Mouse (Mus musculus) kidney, embryonic 14.5 days (tissue): ENCODE results near the gene Thoc5. TPM values are rescaled to one million over a fixed set of nuclear protein-coding genes. Genes with fewer than 3 reads are reported as not detected.
A peak's percentile ranks its signal among the peaks of the same experiment; 100 is the strongest.

Experiments used
- ATAC-seq: fragments of 200-750 bp; cut with Nextera tagmentation; 2 replicates; pipeline ENCODE4 v1.8.0; 2017; ENCODE audit warnings: moderate number of reproducible peaks, mild to moderate bottlenecking, moderate TSS enrichment, moderate library complexity; ENCODE audit not compliant: low FRiP score, low TSS enrichment
- H3K27ac ChIP-seq: fragments of 300-500 bp; sonication (generic); 2 replicates; pipeline ENCODE4 v1.5.1; 2014; ENCODE audit warnings: low read depth, mild to moderate bottlenecking, low read length, moderate library complexity, mixed read lengths
- H3K27me3 ChIP-seq: fragments of 300-500 bp; sonication (generic); 2 replicates; pipeline ENCODE4 v1.6.1; 2014; ENCODE audit warnings: mild to moderate bottlenecking, low read length; ENCODE audit not compliant: control insufficient read depth, insufficient read depth
- H3K36me3 ChIP-seq: fragments of 300-500 bp; sonication (generic); 2 replicates; pipeline ENCODE4 v1.6.1; 2014; ENCODE audit warnings: low read length, mixed read lengths; ENCODE audit not compliant: control insufficient read depth, insufficient read depth
- H3K4me1 ChIP-seq: fragments of 300-500 bp; sonication (generic); 2 replicates; pipeline ENCODE4 v1.6.1; 2014; ENCODE audit warnings: low read length, mixed read lengths; ENCODE audit not compliant: control insufficient read depth, insufficient read depth
- H3K4me2 ChIP-seq: fragments of 300-500 bp; sonication (generic); replicated peaks from 2 replicates; pipeline ENCODE4 v1.6.1; 2014; ENCODE audit warnings: low read depth, mild to moderate bottlenecking, low read length
- H3K4me3 ChIP-seq: fragments of 300-500 bp; sonication (generic); 2 replicates; pipeline ENCODE4 v1.5.1; 2014; ENCODE audit warnings: mild to moderate bottlenecking, low read length
- H3K9ac ChIP-seq: fragments of 300-500 bp; sonication (generic); 2 replicates; pipeline ENCODE4 v1.6.1; 2014; ENCODE audit warnings: low read depth, mild to moderate bottlenecking, low read length, moderate library complexity
- H3K9me3 ChIP-seq: fragments of 300-500 bp; sonication (generic); 2 replicates; pipeline ENCODE4 v1.6.1; 2016; ENCODE audit warnings: low read length; ENCODE audit not compliant: control insufficient read depth
- WGBS: fragments of 180-500 bp; shearing (Covaris S2); extraction: QIAGEN DNeasy Blood & Tissue Kit; methylation state at CpG from one replicate; pipeline ENCODE4 v1.1.7; 2014; 5-methylcytosine and 5-hydroxymethylcytosine counted together
- polyA plus RNA-seq: library from polyadenylated mRNA; unstranded; fragments of >200 nt; fragmentation: Nextera tagmentation; extraction: Ambion mirVana; gene quantifications from 2 replicates; pipeline ENCODE4 v1.2.1, GENCODE M21; 2014

Gene Thoc5
- polyA plus RNA-seq, 1 experiment from 2014 or later: 47.1 TPM

GRCm38 (mm10) chr11:4963099-4963808 lies 68.1 kb downstream of the Thoc5 start:
- H3K9me3 ChIP-seq: no peaks in the 10 kb centered on the region
- no peak for ATAC-seq
- no peaks in the 10 kb centered on the region for H3K36me3 ChIP-seq
- H3K27me3 ChIP-seq: no peaks in the 10 kb centered on the region
- WGBS: 24% methylated on average over 6 of the region's 6 CpGs
- no peak overlapping the region for H3K4me3 ChIP-seq
- H3K4me1 ChIP-seq: no peaks in the 10 kb centered on the region
- H3K9ac ChIP-seq: no peak overlapping the region
- no peak overlapping the region for H3K27ac ChIP-seq
- H3K4me2 ChIP-seq: no peak overlapping the region

DNA sequence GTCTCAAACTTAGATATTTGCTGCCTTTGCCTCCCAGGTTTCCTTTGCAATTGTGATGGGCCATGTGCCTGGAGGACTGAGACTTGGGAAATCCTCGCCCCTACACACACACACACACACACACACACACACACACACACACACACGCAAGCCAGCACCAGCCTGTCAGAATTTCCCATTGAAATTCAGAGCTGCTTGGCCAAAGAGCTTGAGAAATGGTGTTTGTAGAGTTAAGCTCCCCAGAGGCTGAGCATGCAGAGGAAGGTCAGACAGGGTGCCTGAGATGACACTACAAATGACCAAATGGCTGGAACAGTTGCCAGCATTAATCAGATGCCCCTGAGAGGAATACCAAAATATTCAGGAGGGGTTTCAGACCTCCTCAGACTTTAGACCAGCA lies 71.2 kb downstream of the Thoc5 start:
- H3K36me3 ChIP-seq: no peaks in the 10 kb centered on the region
- no peak overlapping the region for H3K4me3 ChIP-seq
- ATAC-seq: no peak
- H3K9me3 ChIP-seq: no peaks in the 10 kb centered on the region
- H3K27ac ChIP-seq: no peak overlapping the region
- no peak overlapping the region for H3K9ac ChIP-seq
- 62% methylated on average over 2 of the region's 2 CpGs for WGBS
- no peaks in the 10 kb centered on the region for H3K27me3 ChIP-seq
- no peak overlapping the region for H3K4me2 ChIP-seq
- H3K4me1 ChIP-seq: no peaks in the 10 kb centered on the region

- no peaks in the 10 kb centered on the region for H3K36me3 ChIP-seq
- no peak overlapping the region for H3K4me2 ChIP-seq
- H3K4me3 ChIP-seq: no peak overlapping the region
- 59% methylated on average over 5 of the region's 5 CpGs for WGBS
- H3K9ac ChIP-seq: no peak overlapping the region
- no peak for ATAC-seq
- H3K27ac ChIP-seq: no peak overlapping the region
- no peaks in the 10 kb centered on the region for H3K9me3 ChIP-seq
- no peaks in the 10 kb centered on the region for H3K27me3 ChIP-seq
- H3K4me1 ChIP-seq: no peaks in the 10 kb centered on the region
These were observed 71.8 kb downstream of the Thoc5 start for GRCm38 (mm10) chr11:4966888-4967287.

DNA sequence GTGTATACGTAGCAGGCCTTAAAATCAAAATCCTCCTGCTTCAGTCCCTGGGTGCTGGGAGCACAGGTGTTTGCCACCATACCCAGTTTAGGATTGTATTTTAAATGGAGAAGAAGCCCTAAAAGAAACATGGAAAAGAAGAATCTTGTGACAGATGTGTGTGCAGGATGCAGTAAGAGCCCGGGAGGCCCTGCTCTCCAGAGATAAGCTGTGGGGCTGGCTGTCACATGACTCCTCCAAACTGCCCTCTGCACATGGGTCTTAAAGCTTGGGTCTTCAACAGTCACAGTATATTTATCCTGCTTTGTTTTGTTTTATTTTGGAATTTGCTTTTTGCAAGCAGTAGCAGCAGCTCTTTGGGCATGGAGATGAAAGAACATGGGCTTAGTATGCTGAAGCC lies 72.4 kb downstream of the Thoc5 start:
- Histone ChIP-seq H3K4me1 (no peaks in the 10 kb centered on the region), H3K27me3 (no peaks in the 10 kb centered on the region), H3K4me2 (no peak overlapping the region), H3K4me3 (no peak overlapping the region), H3K9ac (no peak overlapping the region), H3K27ac (no peak overlapping the region), H3K9me3 (no peaks in the 10 kb centered on the region), H3K36me3 (no peaks in the 10 kb centered on the region)
- WGBS: 51% methylated on average over 2 of the region's 2 CpGs
- ATAC-seq: no peak

DNA sequence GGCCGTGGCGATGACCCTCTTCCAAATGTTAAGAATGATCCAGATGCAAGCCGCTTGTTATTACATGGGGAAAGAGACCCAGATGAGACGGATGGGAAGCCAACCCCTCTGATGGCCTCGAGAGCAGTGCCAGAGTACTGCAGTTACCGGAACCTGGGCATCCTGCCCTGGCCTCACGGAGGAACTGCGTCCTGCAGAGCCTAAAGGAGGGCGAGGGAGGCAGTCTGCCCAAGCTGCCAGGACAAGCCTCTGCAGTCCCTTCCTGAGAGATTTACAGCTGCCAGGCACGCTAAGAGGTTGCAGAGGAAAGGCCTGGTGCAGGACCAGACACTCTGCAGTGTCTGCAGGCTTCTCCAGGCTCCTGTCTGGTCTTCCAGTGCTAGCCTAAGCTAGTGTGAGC lies 73.3 kb downstream of the Thoc5 start:
- Histone ChIP-seq H3K4me3 (no peak overlapping the region), H3K4me2 (no peak overlapping the region), H3K27me3 (no peaks in the 10 kb centered on the region), H3K9me3 (no peaks in the 10 kb centered on the region), H3K4me1 (no peaks in the 10 kb centered on the region), H3K27ac (no peak overlapping the region), H3K36me3 (no peaks in the 10 kb centered on the region), H3K9ac (no peak overlapping the region)
- no peak for ATAC-seq
- 54% methylated on average over 10 of the region's 10 CpGs for WGBS

DNA sequence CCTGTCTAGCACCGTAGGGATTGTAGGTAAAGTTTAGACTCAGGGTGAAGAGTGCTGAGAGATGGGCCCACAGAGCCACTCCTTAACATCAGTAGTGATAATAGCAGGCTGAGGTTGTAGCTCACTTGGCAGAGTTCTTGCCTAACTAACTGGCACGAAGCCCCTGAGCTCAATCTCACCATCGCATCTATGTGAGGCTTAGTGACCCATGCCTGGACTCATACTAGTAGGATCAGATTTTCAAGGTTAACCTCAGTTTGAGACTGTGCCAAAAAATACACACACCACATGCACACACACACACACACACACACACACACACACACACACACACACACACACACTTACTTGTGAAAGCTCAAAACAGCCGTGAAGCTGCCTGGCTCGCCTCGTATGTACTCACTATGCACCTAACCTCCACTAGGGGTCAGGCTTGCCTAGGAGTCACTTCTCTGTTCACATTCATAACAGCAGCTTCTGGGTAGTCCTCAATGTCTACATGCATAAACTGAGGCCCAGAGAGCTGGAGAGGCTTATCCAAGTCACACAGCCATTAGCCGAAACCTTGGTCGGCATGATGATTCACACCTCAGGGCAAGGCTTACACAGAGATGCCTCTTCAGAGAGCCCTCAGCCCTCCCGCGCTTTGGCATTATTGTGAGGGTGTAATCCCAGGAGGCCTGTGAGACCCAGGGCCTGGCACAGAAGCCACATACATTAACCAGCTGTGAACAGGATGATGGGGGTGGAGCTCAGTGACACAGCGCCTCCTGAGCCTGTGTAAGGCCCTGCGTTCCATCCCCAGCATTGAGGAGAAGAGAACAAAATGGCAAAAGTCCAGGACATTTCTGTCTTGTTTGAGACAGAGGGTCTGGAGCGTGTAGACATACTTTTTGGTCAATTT lies 78.1 kb downstream of the Thoc5 start:
- H3K9me3 ChIP-seq: no peaks in the 10 kb centered on the region
- no peak overlapping the region for H3K4me2 ChIP-seq
- WGBS: 60% methylated on average over 13 of the region's 13 CpGs
- no peaks in the 10 kb centered on the region for H3K36me3 ChIP-seq
- H3K4me1 ChIP-seq: 0 out of 2 replicates have a peak, but pooled peaks cover 4% of the 10 kb centered on the region
- no peak overlapping the region for H3K9ac ChIP-seq
- peak; percentile 28; the same call in 1 of the 2 replicates for ATAC-seq
- H3K27ac ChIP-seq: no peak overlapping the region
- no peak overlapping the region for H3K4me3 ChIP-seq
- H3K27me3 ChIP-seq: no peaks in the 10 kb centered on the region

DNA sequence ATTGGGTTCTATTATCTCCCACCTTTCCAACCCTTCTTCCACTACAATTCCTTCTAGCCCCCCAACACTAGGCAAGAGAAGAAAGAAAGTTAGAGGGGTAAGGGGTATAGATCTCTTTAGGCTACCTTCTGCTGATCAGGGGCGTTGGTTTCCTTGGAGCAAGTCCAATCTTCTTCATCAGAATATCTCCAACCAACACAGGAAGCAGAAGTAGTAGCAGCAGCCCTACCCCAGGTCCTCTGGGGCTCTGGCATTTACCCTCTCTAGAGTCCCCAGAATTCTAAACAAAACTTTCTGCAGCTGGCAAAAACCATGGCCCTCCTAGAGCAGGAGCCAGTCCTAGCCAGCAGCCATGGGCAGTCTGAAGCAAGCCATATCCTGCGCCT lies 78.7 kb downstream of the Thoc5 start:
- Histone ChIP-seq H3K9ac (no peak overlapping the region), H3K4me2 (no peak overlapping the region), H3K4me3 (no peak overlapping the region), H3K27me3 (no peaks in the 10 kb centered on the region), H3K27ac (no peak overlapping the region), H3K9me3 (no peaks in the 10 kb centered on the region), H3K36me3 (no peaks in the 10 kb centered on the region), H3K4me1 (0 out of 2 replicates have a peak, but pooled peaks cover 4% of the 10 kb centered on the region)
- no peak for ATAC-seq
- WGBS: 90% methylated on average over 2 of the region's 2 CpGs

DNA sequence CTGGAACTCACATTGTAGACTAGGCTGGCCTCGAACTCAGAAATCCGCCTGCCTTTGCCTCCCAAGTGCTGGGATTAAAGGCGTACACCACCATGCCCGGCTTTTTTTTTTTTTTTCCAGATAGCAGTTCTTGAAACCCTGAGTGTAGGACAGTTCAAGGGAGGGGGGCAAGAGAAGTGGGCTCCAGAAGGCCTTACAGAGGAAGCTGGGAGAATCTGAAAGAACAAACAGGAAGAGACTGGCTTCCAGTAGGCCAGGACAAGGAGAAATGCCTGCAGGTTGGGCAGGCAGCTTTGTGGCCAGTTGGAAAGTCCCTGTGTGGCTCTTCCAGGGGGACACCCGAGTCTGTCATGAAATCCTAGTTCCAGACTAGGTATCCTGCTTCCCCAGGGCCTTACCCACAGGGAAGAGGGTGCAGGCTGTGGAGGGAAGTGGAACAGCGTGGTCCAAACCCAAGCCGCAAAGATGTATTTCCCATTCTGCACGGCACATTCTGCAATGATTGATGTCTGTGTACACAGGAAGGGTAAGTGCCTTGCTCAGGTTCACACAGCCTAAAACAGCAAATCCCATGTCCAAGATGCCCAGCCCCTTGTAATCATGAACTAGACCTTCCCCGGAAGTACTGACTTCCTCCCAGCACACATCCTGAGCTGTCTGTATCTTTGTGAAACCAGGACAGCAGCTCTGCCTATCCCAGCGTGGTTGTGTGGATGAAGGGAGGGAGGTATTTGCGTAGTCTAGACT lies 79.4 kb downstream of the Thoc5 start:
- Histone ChIP-seq H3K9ac (no peak overlapping the region), H3K27me3 (no peaks in the 10 kb centered on the region), H3K27ac (peak overlapping the region; percentile 30; the same call in 1 of the 2 replicates), H3K9me3 (no peaks in the 10 kb centered on the region), H3K4me3 (no peak overlapping the region), H3K4me2 (no peak overlapping the region), H3K36me3 (no peaks in the 10 kb centered on the region), H3K4me1 (0 out of 2 replicates have a peak, but pooled peaks cover 4% of the 10 kb centered on the region)
- 0 out of 2 replicates have a peak, but pooled peaks have one; percentile 7 for ATAC-seq
- 68% methylated on average over 11 of the region's 11 CpGs for WGBS
